Mouse (Mus musculus) liver, adult 2 months (tissue): ENCODE results near the gene Nt5c3b. TPM values are rescaled to one million over a fixed set of nuclear protein-coding genes. Genes with fewer than 3 reads are reported as not detected.
A peak's percentile ranks its signal among the peaks of the same experiment; 100 is the strongest.

Experiments used
- DNase-seq: peaks from one replicate; pipeline ENCODE4 v3.0.0-alpha.2; 2011; ENCODE audit warnings: low read depth, low spot score; ENCODE audit errors: extremely low read depth
- H3K27ac ChIP-seq: fragments of 200-500 bp; replicated peaks from 2 replicates; pipeline ENCODE4 v1.5.1; 2012; ENCODE audit warnings: low read depth, mild to moderate bottlenecking, control low read depth, inconsistent platforms, low read length; ENCODE audit not compliant: insufficient read depth
- H3K27me3 ChIP-seq: fragments of 200-500 bp; 2 replicates; pipeline ENCODE4 v1.6.1; 2012; ENCODE audit warnings: mild to moderate bottlenecking, moderate library complexity, low read length, inconsistent platforms; ENCODE audit not compliant: control insufficient read depth, insufficient read depth
- H3K36me3 ChIP-seq: fragments of 200-500 bp; 2 replicates; pipeline ENCODE4 v1.6.1; 2012; ENCODE audit warnings: low read length, inconsistent platforms; ENCODE audit not compliant: control insufficient read depth, insufficient read depth
- H3K4me1 ChIP-seq: fragments of 200-500 bp; 2 replicates; pipeline ENCODE4 v1.6.1; 2011; ENCODE audit warnings: low read length; ENCODE audit not compliant: control insufficient read depth, insufficient read depth
- H3K4me3 ChIP-seq: fragments of 200-500 bp; 2 replicates; pipeline ENCODE4 v1.5.1; 2011; ENCODE audit warnings: low read depth, mild to moderate bottlenecking, control low read depth, low read length, moderate library complexity; ENCODE audit not compliant: insufficient read depth
- H3K79me2 ChIP-seq: fragments of 200-500 bp; 2 replicates; pipeline ENCODE4 v1.6.1; 2012; ENCODE audit warnings: inconsistent platforms, mild to moderate bottlenecking, low read length, moderate library complexity; ENCODE audit not compliant: control insufficient read depth, insufficient read depth
- H3K9ac ChIP-seq: fragments of 200-500 bp; 2 replicates; pipeline ENCODE4 v1.6.1; 2012; ENCODE audit warnings: low read depth, mild to moderate bottlenecking, control low read depth, inconsistent platforms, low read length
- CTCF ChIP-seq: fragments of 200-500 bp; IDR thresholded peaks from 2 replicates; pipeline ENCODE4 v1.5.1; 2011; ENCODE audit warnings: low read depth, low read length, control low read depth
- POLR2A ChIP-seq: fragments of 200-500 bp; IDR thresholded peaks from 2 replicates; pipeline ENCODE4 v1.6.1; 2011; ENCODE audit warnings: low read length, control low read depth; ENCODE audit not compliant: insufficient read depth; ENCODE audit errors: extremely low read depth
- WGBS: fragments of 180-500 bp; shearing (Covaris S2); methylation state at CpG from one replicate; pipeline ENCODE4 v1.1.7; 2018; 5-methylcytosine and 5-hydroxymethylcytosine counted together
- polyA plus RNA-seq: library from polyadenylated mRNA; depleted of rRNA; stranded (reverse); fragments of >200 nt; gene quantifications from 2 replicates; pipeline ENCODE4 v1.2.3, GENCODE M21; 2012
- total RNA-seq: library from RNA; depleted of rRNA; stranded (reverse); fragments of >200 nt; gene quantifications from 2 replicates; pipeline ENCODE4 v1.2.3, GENCODE M21; 2014

The Nt5c3b gene
- total and polyA plus RNA-seq, 2 experiments: 4.4 to 4.8 TPM

DNA sequence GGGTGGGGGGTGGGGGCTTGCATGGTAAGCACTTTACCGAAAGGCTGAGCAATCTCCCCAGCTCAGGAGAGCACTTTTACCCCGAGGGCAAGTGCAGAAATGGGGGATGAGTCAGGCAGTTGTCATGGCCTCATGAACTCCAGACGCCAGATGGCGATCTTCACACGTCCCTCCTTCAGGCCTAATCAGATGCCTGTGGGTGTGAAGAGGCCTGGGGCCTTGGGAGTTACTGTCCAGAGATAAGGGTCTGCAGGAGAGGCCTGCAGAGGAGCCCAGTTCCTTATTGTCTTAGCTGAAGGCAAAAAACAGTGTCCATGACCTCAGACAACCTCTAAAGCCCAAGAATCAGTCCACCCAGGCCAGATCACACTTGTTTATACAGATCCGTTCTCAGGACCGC, 15.8 kb downstream of the Nt5c3b start:
- Histone ChIP-seq H3K4me1 (no peaks in the 10 kb centered on the region), H3K36me3 (no peaks in the 10 kb centered on the region), H3K9ac (no peak overlapping the region), H3K27me3 (no peaks in the 10 kb centered on the region), H3K4me3 (no peak overlapping the region), H3K27ac (no peak overlapping the region), H3K79me2 (no peaks in the 10 kb centered on the region)
- WGBS: 53% methylated on average over 7 of the region's 7 CpGs
- peak; percentile 45 for DNase-seq
- peak; percentile 81 for TF ChIP-seq CTCF
- no peak for TF ChIP-seq POLR2A

GRCm38 (mm10) chr11:100423836-100424235, 17.8 kb downstream of the Nt5c3b start:
- Histone ChIP-seq H3K4me3 (no peak overlapping the region), H3K36me3 (no peaks in the 10 kb centered on the region), H3K9ac (no peak overlapping the region), H3K79me2 (no peaks in the 10 kb centered on the region), H3K4me1 (no peaks in the 10 kb centered on the region), H3K27ac (no peak overlapping the region), H3K27me3 (no peaks in the 10 kb centered on the region)
- TF ChIP-seq CTCF: no peak
- TF ChIP-seq POLR2A: no peak
- no peak for DNase-seq
- WGBS: 94% methylated on average over 7 of the region's 7 CpGs

- Histone ChIP-seq H3K27ac (no peak overlapping the region), H3K27me3 (no peaks in the 10 kb centered on the region), H3K4me3 (no peak overlapping the region), H3K79me2 (no peaks in the 10 kb centered on the region), H3K36me3 (no peaks in the 10 kb centered on the region), H3K4me1 (no peaks in the 10 kb centered on the region), H3K9ac (no peak overlapping the region)
- 92% methylated on average over 8 of the region's 8 CpGs for WGBS
- TF ChIP-seq POLR2A (no peak), CTCF (no peak)
- no peak for DNase-seq
Observed at GRCm38 (mm10) chr11:100421537-100421936, 20.1 kb downstream of the Nt5c3b start.

DNA sequence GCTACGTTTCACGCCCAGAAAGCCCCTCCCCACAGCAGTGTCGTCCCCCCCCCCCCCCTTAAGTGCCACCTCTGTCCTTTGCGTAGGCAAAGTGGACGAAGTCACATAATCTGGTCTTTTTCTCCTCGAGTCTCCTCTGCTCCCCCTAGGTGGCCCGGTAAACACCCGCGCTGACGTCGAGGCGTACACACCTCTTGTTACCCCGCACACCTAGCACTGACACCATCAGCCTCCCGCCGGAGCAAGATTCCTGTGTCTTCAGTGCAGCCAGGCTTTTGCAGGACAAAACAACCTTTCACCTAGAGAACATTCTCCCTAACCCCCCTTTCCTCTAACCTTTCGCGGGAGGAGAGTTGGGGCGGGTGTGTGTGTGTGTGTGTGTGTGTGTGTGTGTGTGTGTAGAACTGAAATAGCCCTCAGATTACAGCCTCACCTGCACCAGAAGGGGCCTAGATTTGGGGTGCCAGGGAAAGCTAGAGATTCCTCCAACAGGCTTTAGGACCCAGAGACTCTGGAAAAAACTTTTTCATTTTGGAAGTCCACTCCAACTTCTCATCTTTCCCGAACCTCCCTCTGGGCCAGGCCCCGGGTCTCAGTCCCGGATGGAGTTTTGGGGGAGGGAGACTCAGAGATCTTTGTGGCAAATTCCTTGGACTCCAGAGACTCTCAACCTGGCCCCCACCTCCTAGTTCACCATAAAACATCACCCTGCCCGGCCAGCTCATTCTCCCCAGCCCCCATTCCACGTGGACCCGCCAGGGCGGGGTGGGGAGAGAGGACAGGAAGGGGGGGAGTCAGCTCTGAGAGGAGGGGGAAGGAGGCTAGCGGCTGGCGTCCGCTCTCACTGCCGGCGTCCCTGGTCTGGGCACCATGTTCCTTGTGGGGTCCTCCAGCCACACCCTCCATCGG, 26.4 kb downstream of the Nt5c3b start, which contains the start of gene Fkbp10:
Fkbp10 (plus strand) TSS at position 784 of the 909 bp plus-strand sequence.
- TF ChIP-seq CTCF: no peak
- TF ChIP-seq POLR2A: no peak
- Histone ChIP-seq H3K4me3 (peak within 1 kb of the TSS; percentile 63), H3K27ac (0 out of 2 replicates have a peak within 1 kb of the TSS, but pooled peaks have one; percentile 0), H3K79me2 (no peaks in the 10 kb centered on the region), H3K36me3 (no peaks in the 10 kb centered on the region), H3K9ac (peak within 1 kb of the TSS; percentile 64), H3K4me1 (0 out of 2 replicates have a peak, but pooled peaks cover 4% of the 10 kb centered on the region), H3K27me3 (no peaks in the 10 kb centered on the region)
- WGBS: 12% methylated on average over 31 of the region's 31 CpGs
- DNase-seq: no peak

DNA sequence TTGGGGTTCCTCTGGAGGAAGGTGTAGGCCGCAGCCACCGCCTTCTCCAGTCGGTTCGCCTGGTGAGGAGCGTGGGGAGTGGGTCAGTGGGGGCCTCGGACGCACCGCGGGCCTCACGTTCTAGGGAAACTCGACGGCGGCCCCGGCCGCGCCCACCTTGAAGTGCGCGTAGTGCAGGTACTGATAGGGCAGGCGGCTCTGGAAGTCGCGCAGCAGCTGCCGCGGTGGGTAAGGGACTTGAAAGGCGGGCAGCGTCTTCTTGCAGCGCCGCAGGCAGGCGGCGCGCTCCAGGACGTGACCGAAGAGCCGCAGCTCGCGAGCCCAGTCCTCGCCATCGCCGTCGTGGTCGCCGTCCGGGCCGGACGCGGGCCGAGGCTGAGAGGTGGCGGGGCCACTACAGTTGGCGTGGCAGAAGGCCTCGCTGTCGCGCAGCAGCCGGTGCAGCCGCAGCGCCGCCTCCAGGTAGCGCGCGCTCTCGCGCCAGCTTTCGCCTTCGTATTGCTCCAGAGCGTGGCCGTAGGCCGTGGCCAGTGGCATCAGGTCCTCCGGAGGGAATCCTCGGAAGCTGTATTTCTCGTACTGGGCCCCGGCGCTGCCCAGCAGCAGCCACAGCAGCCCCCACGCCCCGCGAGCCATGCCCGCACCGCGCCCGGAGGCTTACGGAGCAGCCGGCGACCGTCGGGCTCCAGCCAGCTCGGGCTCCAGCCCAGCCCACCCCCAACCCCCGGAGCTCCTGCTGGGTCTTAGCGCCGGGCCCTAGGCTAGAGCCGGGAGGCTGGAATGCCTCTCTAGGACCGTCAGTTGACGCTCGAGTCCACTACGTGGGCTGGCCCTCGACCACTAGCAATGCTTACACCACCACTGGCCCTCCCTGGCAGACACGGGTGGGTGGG, 27.3 kb downstream of the Nt5c3b start, which contains the start of gene P3h4:
P3h4 (minus strand) TSS at position 816 of the 893 bp plus-strand sequence.
- H3K27ac ChIP-seq: 0 out of 2 replicates have a peak within 1 kb of the TSS, but pooled peaks have one; percentile 0
- peak; percentile 34 for DNase-seq
- 6% methylated on average over 93 of the region's 93 CpGs for WGBS
- H3K27me3 ChIP-seq: no peaks in the 10 kb centered on the region
- peak within 1 kb of the TSS; percentile 64 for H3K9ac ChIP-seq
- H3K4me3 ChIP-seq: peak within 1 kb of the TSS; percentile 63
- TF ChIP-seq POLR2A: no peak
- peak; percentile 82 for TF ChIP-seq CTCF
- H3K36me3 ChIP-seq: no peaks in the 10 kb centered on the region
- 0 out of 2 replicates have a peak, but pooled peaks cover 4% of the 10 kb centered on the region for H3K4me1 ChIP-seq
- H3K79me2 ChIP-seq: no peaks in the 10 kb centered on the region
